8 mouse cellular contexts compared by ENCODE assay signal in the genomic region with DNA sequence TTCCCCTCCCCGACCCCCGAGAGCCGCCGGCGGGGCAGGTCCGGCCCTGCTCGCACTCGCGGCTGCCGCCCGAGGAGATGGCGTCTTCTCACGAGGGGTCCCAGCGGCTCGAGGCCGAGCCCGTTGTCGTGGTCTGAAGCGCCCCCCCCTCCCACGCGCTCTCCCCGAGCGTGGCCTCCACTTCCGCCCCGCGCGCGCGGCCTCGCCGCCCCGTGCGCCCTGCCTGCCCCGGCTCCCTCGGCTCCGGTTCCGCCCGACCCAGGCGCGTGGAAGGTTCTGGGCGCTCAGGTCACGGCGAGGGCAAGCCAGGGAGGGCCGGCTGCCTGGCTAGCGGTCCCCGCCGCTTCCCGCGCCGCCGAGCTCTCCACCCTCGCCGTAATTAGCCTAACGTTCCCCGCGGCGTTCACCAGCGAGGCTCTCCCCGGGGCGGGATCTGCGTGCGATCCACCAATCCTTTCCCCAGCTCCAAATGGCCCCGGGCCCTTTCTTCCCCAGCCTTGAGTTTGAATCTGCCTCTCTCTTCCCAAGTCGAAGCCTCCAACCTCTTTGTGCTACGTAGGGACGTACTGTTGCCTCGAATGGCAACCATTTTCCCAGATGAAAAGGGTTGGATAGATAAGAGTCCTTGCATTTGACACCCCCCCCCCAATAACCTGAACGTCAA. TPM values are rescaled to one million over a fixed set of nuclear protein-coding genes. Genes with fewer than 3 reads are reported as not detected.
DNase-seq lines count a peak whose midpoint lies in the region; ATAC-seq and TF ChIP-seq lines count a peak whose summit lies in the region.

No protein-coding gene starts in this region.

- H3K4me3 ChIP-seq in CH12.LX (replicated peaks in 1 of 3; ENCODE audit: low read depth in 2 of 3, low read length in 2 of 3, poor library complexity in 1 of 3) = peak overlapping the region; percentile 78 to 92 (median 84)
- peak overlapping the region; percentile 84 for H3K4me3 ChIP-seq in brown adipose tissue, adult 24 weeks (ENCODE audit: insufficient read depth, low read depth, low read length)
- H3K4me3 ChIP-seq in forebrain, embryonic 12.5 days (replicated peaks) = peak overlapping the region; percentile 97
- peak overlapping the region; percentile 74 for H3K4me3 ChIP-seq in heart, embryonic 16.5 days (ENCODE audit: low read length)
- peak overlapping the region; percentile 77 for H3K4me3 ChIP-seq in lung, adult 2 months (replicated peaks; ENCODE audit: extremely low read depth, low read depth, low read length)
- H3K4me3 ChIP-seq in neural tube, embryonic 15.5 days (replicated peaks) = peak overlapping the region; percentile 94

- no peaks in the 10 kb centered on the region for H3K9me3 ChIP-seq in CH12.LX (replicated peaks; ENCODE audit: low read length)
- no peaks in the 10 kb centered on the region for H3K9me3 ChIP-seq in forebrain, embryonic 12.5 days
- no peaks in the 10 kb centered on the region for H3K9me3 ChIP-seq in heart, embryonic 16.5 days (replicated peaks; ENCODE audit: control insufficient read depth, low read length)
- H3K9me3 ChIP-seq in neural tube, embryonic 15.5 days (replicated peaks) = no peaks in the 10 kb centered on the region

- no peak; the same call in 1 of the 2 replicates for TF ChIP-seq EP300 in CH12.LX (IDR thresholded peaks at IDR 0.05; ENCODE audit: low read length)

- no peaks in the 10 kb centered on the region for H3K27me3 ChIP-seq in CH12.LX (replicated peaks)
- H3K27me3 ChIP-seq in forebrain, embryonic 12.5 days = no peaks in the 10 kb centered on the region
- no peaks in the 10 kb centered on the region for H3K27me3 ChIP-seq in heart, embryonic 16.5 days (ENCODE audit: control insufficient read depth, insufficient read depth, low read length)
- H3K27me3 ChIP-seq in neural tube, embryonic 15.5 days (replicated peaks) = no peaks in the 10 kb centered on the region

- TF ChIP-seq RAD21 in CH12.LX (IDR thresholded peaks at IDR 0.05; ENCODE audit: low read depth, low read length) = no peak

- TF ChIP-seq POLR2A in CH12.LX (IDR thresholded peaks at IDR 0.05; ENCODE audit: low read depth, low read length) = no peak
- TF ChIP-seq POLR2A in lung, adult 2 months (IDR thresholded peaks at IDR 0.05; ENCODE audit: borderline replicate concordance, extremely low read depth, low read depth, low read length) = no peak

- H3K4me1 ChIP-seq in CH12.LX (ENCODE audit: control insufficient read depth in 1 of 2, insufficient read depth in 2 of 2) = peaks cover 6 to 53% of the 10 kb centered on the region in 2 experiments
- H3K4me1 ChIP-seq in brown adipose tissue, adult 24 weeks (ENCODE audit: control insufficient read depth, insufficient read depth, insufficient read length, low read length) = peaks cover 7% of the 10 kb centered on the region
- peaks cover 31% of the 10 kb centered on the region for H3K4me1 ChIP-seq in forebrain, embryonic 12.5 days
- H3K4me1 ChIP-seq in heart, embryonic 16.5 days (ENCODE audit: control insufficient read depth, insufficient read depth, low read length) = peaks cover 25% of the 10 kb centered on the region
- peaks cover 14% of the 10 kb centered on the region for H3K4me1 ChIP-seq in lung, adult 2 months (ENCODE audit: control insufficient read depth, insufficient read depth, low read length)
- H3K4me1 ChIP-seq in neural tube, embryonic 15.5 days = peaks cover 32% of the 10 kb centered on the region

- no peak for TF ChIP-seq CTCF in CH12.LX (conservative IDR thresholded peaks at IDR 0.05 in 1 of 2, IDR thresholded peaks at IDR 0.05 in 1 of 2; ENCODE audit: low read depth in 2 of 2, low read length in 2 of 2)
- TF ChIP-seq CTCF in lung, adult 2 months (IDR thresholded peaks at IDR 0.05; ENCODE audit: insufficient read depth, low read length) = no peak

- under 1% methylated on average over 67 of the region's 68 CpGs for WGBS in forebrain, embryonic 12.5 days
- WGBS in heart, embryonic 16.5 days = under 1% methylated on average over 67 of the region's 68 CpGs
- 1% methylated on average over 52 of the region's 68 CpGs for WGBS in lung, adult 2 months
- WGBS in neural tube, embryonic 15.5 days = under 1% methylated on average over 48 of the region's 68 CpGs

- in situ Hi-C loops in CH12.LX (cut with MboI; ENCODE audit: low pct_ligation_motif_present, low pct_unique_long_range_greater_than_20kb, low sequenced_read_pairs) = no loop called here

- dilution Hi-C loops in CH12.LX (cut with MboI; ENCODE audit: extremely low pct_ligation_motif_present, extremely low pct_unique_long_range_greater_than_20kb, low sequenced_read_pairs) = no loop called here

- H3K79me2 ChIP-seq in CH12.LX (replicated peaks; ENCODE audit: control insufficient read depth, extremely low read depth, insufficient read depth, poor library complexity, severe bottlenecking) = peaks cover 53% of the 10 kb centered on the region

- DNase-seq in CH12.LX (ENCODE audit: extremely low read depth) = peak; percentile 46
- DNase-seq in kidney, postnatal 36 days = peak; percentile 61 to 80
- peak; percentile 77 for DNase-seq in lung, adult 2 months
- peak; percentile 55 to 64 for DNase-seq in thymus, adult 18-20 months

- peak overlapping the region; percentile 98 for H3K9ac ChIP-seq in CH12.LX (ENCODE audit: insufficient read depth, low read depth)
- peak overlapping the region; percentile 100 for H3K9ac ChIP-seq in forebrain, embryonic 12.5 days
- peak overlapping the region; percentile 98 for H3K9ac ChIP-seq in heart, embryonic 16.5 days (ENCODE audit: low read length)
- H3K9ac ChIP-seq in neural tube, embryonic 15.5 days (replicated peaks) = peak overlapping the region; percentile 99

- peak overlapping the region; percentile 99 for H3K4me2 ChIP-seq in CH12.LX (ENCODE audit: insufficient read depth, low read depth, poor library complexity, severe bottlenecking)
- peak overlapping the region; percentile 94 for H3K4me2 ChIP-seq in forebrain, embryonic 12.5 days
- H3K4me2 ChIP-seq in heart, embryonic 16.5 days (ENCODE audit: low read depth, low read length) = peak overlapping the region; percentile 86
- H3K4me2 ChIP-seq in neural tube, embryonic 15.5 days = peak overlapping the region; percentile 89

- peak; percentile 59 for ATAC-seq in forebrain, embryonic 12.5 days (ENCODE audit: low FRiP score)
- ATAC-seq in heart, embryonic 16.5 days (replicated peaks; ENCODE audit: extremely low read depth, insufficient read depth, low FRiP score) = peak; percentile 59
- ATAC-seq in neural tube, embryonic 15.5 days (ENCODE audit: low FRiP score) = peak; percentile 75

- H3K36me3 ChIP-seq in CH12.LX (replicated peaks in 1 of 2; ENCODE audit: control insufficient read depth in 1 of 2, insufficient read depth in 1 of 2, low read length in 1 of 2) = peaks cover 11 to 57% of the 10 kb centered on the region in 2 experiments
- H3K36me3 ChIP-seq in forebrain, embryonic 12.5 days (replicated peaks) = peaks cover 16% of the 10 kb centered on the region
- no peaks in the 10 kb centered on the region; the same call in none of the 2 replicates for H3K36me3 ChIP-seq in heart, embryonic 16.5 days (ENCODE audit: control insufficient read depth, insufficient read depth)
- H3K36me3 ChIP-seq in neural tube, embryonic 15.5 days = no peaks in the 10 kb centered on the region; the same call in 1 of the 2 replicates

- peak overlapping the region; percentile 74 for H3K27ac ChIP-seq in CH12.LX (ENCODE audit: insufficient read depth, low read depth)
- H3K27ac ChIP-seq in brown adipose tissue, adult 24 weeks (replicated peaks; ENCODE audit: low read depth, low read length) = peak overlapping the region; percentile 92
- H3K27ac ChIP-seq in forebrain, embryonic 12.5 days = peak overlapping the region; percentile 99
- H3K27ac ChIP-seq in heart, embryonic 16.5 days (ENCODE audit: low read length) = peak overlapping the region; percentile 96
- H3K27ac ChIP-seq in neural tube, embryonic 15.5 days (replicated peaks) = peak overlapping the region; percentile 100

RNA-seq across cellular contexts. Expression of a gene that starts 0.6 kb away (rescaled TPM):
- total RNA-seq in CH12.LX (2012; rRNA removed) (214 and 306 TPM in 2 replicates), CH12.LX (2014; rRNA removed) (333 and 398 TPM in 2 replicates)
- polyA plus RNA-seq in CH12.LX (2012; ENCODE audit: insufficient read length, low read depth) = 224 and 237 TPM in 2 replicates
- polyA plus RNA-seq in brown adipose tissue, adult 24 weeks (2012; ENCODE audit: insufficient read depth, insufficient read length, missing spikeins) = 26.9 and 63.5 TPM in 2 replicates
- 437 and 443 TPM in 2 replicates for polyA plus RNA-seq in forebrain, embryonic 12.5 days (2016; fragmentation: Nextera tagmentation; extraction: Ambion mirVana)
- polyA plus RNA-seq in heart, embryonic 16.5 days (2015; fragmentation: Nextera tagmentation; extraction: Ambion mirVana) = 116 and 124 TPM in 2 replicates
- 59.9 and 66.2 TPM in 2 replicates for polyA plus RNA-seq in lung, adult 2 months (2012; rRNA removed)
- polyA plus RNA-seq in neural tube, embryonic 15.5 days (2015; fragmentation: Nextera tagmentation; extraction: Ambion mirVana) = 184 and 185 TPM in 2 replicates

RNA-seq across cellular contexts. Expression of a gene that starts 0.8 kb away (rescaled TPM):
- total RNA-seq in CH12.LX (2012; rRNA removed) = 11.7 and 14.9 TPM in 2 replicates
- total RNA-seq in CH12.LX (2014; rRNA removed) = 26.4 and 30.0 TPM in 2 replicates
- 17.7 and 19.5 TPM in 2 replicates for polyA plus RNA-seq in CH12.LX (2012; ENCODE audit: insufficient read length, low read depth)
- polyA plus RNA-seq in brown adipose tissue, adult 24 weeks (2012; ENCODE audit: insufficient read depth, insufficient read length, missing spikeins) = 40.7 and 64.7 TPM in 2 replicates
- 26.6 and 28.7 TPM in 2 replicates for polyA plus RNA-seq in forebrain, embryonic 12.5 days (2016; fragmentation: Nextera tagmentation; extraction: Ambion mirVana)
- polyA plus RNA-seq in heart, embryonic 16.5 days (2015; fragmentation: Nextera tagmentation; extraction: Ambion mirVana) = 49.1 and 57.7 TPM in 2 replicates
- polyA plus RNA-seq in lung, adult 2 months (2012; rRNA removed) = 3.8 and 8.3 TPM in 2 replicates
- polyA plus RNA-seq in neural tube, embryonic 15.5 days (2015; fragmentation: Nextera tagmentation; extraction: Ambion mirVana) = 45.6 and 48.7 TPM in 2 replicates

RNA-seq across cellular contexts. Expression of a gene that starts 44.8 kb away (rescaled TPM):
- total RNA-seq in CH12.LX (2012; rRNA removed) (0.38 TPM in 1 of 2 replicates, not detected in the other), CH12.LX (2014; rRNA removed) (0.24 TPM in 1 of 2 replicates, not detected in the other)
- polyA plus RNA-seq in CH12.LX (2012; ENCODE audit: insufficient read length, low read depth) = 1.2 and 1.7 TPM in 2 replicates
- not detected in 2 replicates for polyA plus RNA-seq in brown adipose tissue, adult 24 weeks (2012; ENCODE audit: insufficient read depth, insufficient read length, missing spikeins)
- polyA plus RNA-seq in forebrain, embryonic 12.5 days (2016; fragmentation: Nextera tagmentation; extraction: Ambion mirVana) = 1.4 and 2.1 TPM in 2 replicates
- 5.7 and 6.4 TPM in 2 replicates for polyA plus RNA-seq in heart, embryonic 16.5 days (2015; fragmentation: Nextera tagmentation; extraction: Ambion mirVana)
- 20.1 and 36.6 TPM in 2 replicates for polyA plus RNA-seq in lung, adult 2 months (2012; rRNA removed)
- polyA plus RNA-seq in neural tube, embryonic 15.5 days (2015; fragmentation: Nextera tagmentation; extraction: Ambion mirVana) = 11.4 and 19.3 TPM in 2 replicates

RNA-seq across cellular contexts. Expression of a gene that starts 55.3 kb away (rescaled TPM):
- total RNA-seq in CH12.LX (2012; rRNA removed) = 0.08 TPM in 2 replicates
- not detected in 2 replicates for total RNA-seq in CH12.LX (2014; rRNA removed)
- polyA plus RNA-seq in CH12.LX (2012; ENCODE audit: insufficient read length, low read depth) = 0.17 and 0.67 TPM in 2 replicates
- 10.4 and 16.4 TPM in 2 replicates for polyA plus RNA-seq in brown adipose tissue, adult 24 weeks (2012; ENCODE audit: insufficient read depth, insufficient read length, missing spikeins)
- 3.4 and 6.3 TPM in 2 replicates for polyA plus RNA-seq in forebrain, embryonic 12.5 days (2016; fragmentation: Nextera tagmentation; extraction: Ambion mirVana)
- polyA plus RNA-seq in heart, embryonic 16.5 days (2015; fragmentation: Nextera tagmentation; extraction: Ambion mirVana) = 224 and 231 TPM in 2 replicates
- polyA plus RNA-seq in lung, adult 2 months (2012; rRNA removed) = 0.34 and 1.1 TPM in 2 replicates
- polyA plus RNA-seq in neural tube, embryonic 15.5 days (2015; fragmentation: Nextera tagmentation; extraction: Ambion mirVana) = 2.4 and 5.9 TPM in 2 replicates

Comparison
In these comparisons a context has a peak if more than half of its experiments do, and no peak if none do; other contexts are left out.
1. Peak in every context shown above with its lines: DNase-seq, ATAC-seq, H3K4me3 ChIP-seq and H3K27ac ChIP-seq.